Mouse (Mus musculus) neural tube, embryonic 11.5 days (tissue): ENCODE measurements at regions not wholly inside any gene's neighbourhood (a gene's known extent, or its start where the extent isn't known, plus 50 kb on each side); places are given as distances from the start of the nearest gene placed in this dataset.

ENCODE experiments used
- ATAC-seq: fragments of 200-750 bp; cut with Nextera tagmentation; 2 replicates; pipeline ENCODE4 v1.8.0; 2017; ENCODE audit warnings: moderate number of reproducible peaks, mild to moderate bottlenecking, moderate TSS enrichment, moderate library complexity; ENCODE audit not compliant: insufficient read depth, low FRiP score, low TSS enrichment
- DNase-seq: peaks from one replicate; pipeline ENCODE4 v3.0.0-alpha.2; 2015; ENCODE audit warnings: low spot score
- H3K27ac ChIP-seq: fragments of 300-500 bp; sonication (generic); 2 replicates; pipeline ENCODE4 v1.5.1; 2014; ENCODE audit warnings: low read depth, mild to moderate bottlenecking, low read length
- H3K27me3 ChIP-seq: fragments of 300-500 bp; sonication (generic); 2 replicates; pipeline ENCODE4 v1.6.1; 2014; ENCODE audit warnings: mild to moderate bottlenecking, low read length, mixed read lengths; ENCODE audit not compliant: control insufficient read depth, insufficient read depth
- H3K36me3 ChIP-seq: fragments of 300-500 bp; sonication (generic); 2 replicates; pipeline ENCODE4 v1.6.1; 2014; ENCODE audit warnings: mild to moderate bottlenecking, low read length, moderate library complexity, mixed read lengths; ENCODE audit not compliant: control insufficient read depth, insufficient read depth
- H3K4me1 ChIP-seq: fragments of 300-500 bp; sonication (generic); 2 replicates; pipeline ENCODE4 v1.6.1; 2014; ENCODE audit warnings: low read length, mixed read lengths; ENCODE audit not compliant: control insufficient read depth, insufficient read depth
- H3K4me2 ChIP-seq: fragments of 300-500 bp; sonication (generic); 2 replicates; pipeline ENCODE4 v1.6.1; 2014; ENCODE audit warnings: low read depth, mild to moderate bottlenecking, moderate library complexity
- H3K4me3 ChIP-seq: fragments of 300-500 bp; sonication (generic); 2 replicates; pipeline ENCODE4 v1.5.1; 2014; ENCODE audit warnings: low read depth, low read length
- H3K9ac ChIP-seq: fragments of 300-500 bp; sonication (generic); 2 replicates; pipeline ENCODE4 v1.6.1; 2014; ENCODE audit warnings: mild to moderate bottlenecking, low read length
- H3K9me3 ChIP-seq: fragments of 300-500 bp; sonication (generic); 2 replicates; pipeline ENCODE4 v1.6.1; 2016; ENCODE audit warnings: low read length; ENCODE audit not compliant: control insufficient read depth
- WGBS: fragments of 180-500 bp; shearing (Covaris S2); extraction: QIAGEN DNeasy Blood & Tissue Kit; methylation state at CpG from one replicate; pipeline ENCODE4 v1.1.7; 2014; 5-methylcytosine and 5-hydroxymethylcytosine counted together

- Histone ChIP-seq H3K4me2 (no peak overlapping the region), H3K27me3 (no peaks in the 10 kb centered on the region), H3K4me3 (no peak overlapping the region), H3K9ac (no peak overlapping the region), H3K36me3 (no peaks in the 10 kb centered on the region), H3K27ac (no peak overlapping the region), H3K4me1 (no peaks in the 10 kb centered on the region), H3K9me3 (no peaks in the 10 kb centered on the region)
- ATAC-seq: no peak
- WGBS: 61% methylated on average over 7 of the region's 7 CpGs
- DNase-seq: peak; percentile 32
These were observed 56.8 kb upstream of the Edn1 start for GRCm38 (mm10) chr13:42244240-42245086.

GRCm38 (mm10) chr13:42245753-42246409 lies 55.4 kb upstream of the Edn1 start:
- ATAC-seq (no peak), DNase-seq (no peak)
- Histone ChIP-seq H3K4me3 (no peak overlapping the region), H3K9ac (no peak overlapping the region), H3K27me3 (no peaks in the 10 kb centered on the region), H3K9me3 (no peaks in the 10 kb centered on the region), H3K4me2 (no peak overlapping the region), H3K4me1 (no peaks in the 10 kb centered on the region), H3K27ac (no peak overlapping the region), H3K36me3 (no peaks in the 10 kb centered on the region)
- 87% methylated on average over 11 of the region's 11 CpGs for WGBS
